Mouse (Mus musculus): ENCODE results near the gene Ltf. TPM values are rescaled to one million over a fixed set of nuclear protein-coding genes. Genes with fewer than 3 reads are reported as not detected.

Ltf gene
- total RNA-seq, 2 experiments from 2014 or later: 0.94 TPM; not detected in 1

- DNase-seq (ENCODE audit: low spot score in 2 of 2): no peak
- intact Hi-C loops (cut with DNase I): no loop called here
These were observed 61.7 kb downstream of the Ltf start for GRCm38 (mm10) chr9:111080801-111081200.

GRCm38 (mm10) chr9:111081765-111082164 is 62.7 kb downstream of the Ltf start:
- DNase-seq (ENCODE audit: low spot score in 2 of 2): no peak
- intact Hi-C loops (cut with DNase I): no loop called here

- DNase-seq (ENCODE audit: low spot score in 2 of 2): no peak
- intact Hi-C loops (cut with DNase I): no loop called here
These were observed 66.3 kb downstream of the Ltf start for GRCm38 (mm10) chr9:111085329-111085728.

- no peak for DNase-seq (ENCODE audit: low spot score in 2 of 2)
- intact Hi-C loops (cut with DNase I): no loop called here
These were observed 67.1 kb downstream of the Ltf start for GRCm38 (mm10) chr9:111086137-111086536.

- intact Hi-C loops (cut with DNase I): no loop called here
- DNase-seq (ENCODE audit: low spot score in 2 of 2): no peak
These were observed 68.0 kb downstream of the Ltf start for GRCm38 (mm10) chr9:111086995-111087606.

GRCm38 (mm10) chr9:111087960-111088359 is 68.9 kb downstream of the Ltf start:
- intact Hi-C loops (cut with DNase I): no loop called here
- no peak for DNase-seq (ENCODE audit: low spot score in 2 of 2)

GRCm38 (mm10) chr9:111088886-111089285 is 69.8 kb downstream of the Ltf start:
- intact Hi-C loops (cut with DNase I): no loop called here
- no peak for DNase-seq (ENCODE audit: low spot score in 2 of 2)

Other genes starting within 250 kb of the Ltf start
- not detected for gene Prss42, start 221.1 kb upstream of the Ltf start, total RNA-seq (2021)
- gene Prss44, start 205.3 kb upstream of the Ltf start, total RNA-seq (2021): not detected
- under 1 TPM in 1 of 2 experiments, not detected in 1; 0.12 TPM for gene Prss43, start 192.6 kb upstream of the Ltf start, total RNA-seq (2021)
- gene Prss45, start 184.7 kb upstream of the Ltf start, total RNA-seq (2021): under 1 TPM; 0.52 to 0.66 TPM
- gene Prss46, start 174.8 kb upstream of the Ltf start, total RNA-seq (2021): not detected
- gene Prss50, start 161.3 kb upstream of the Ltf start, total RNA-seq (2021): under 1 TPM; 0.48 to 0.72 TPM
- gene Als2cl, start 139.4 kb upstream of the Ltf start, total RNA-seq (2021): 10 to 100 TPM in 1 of 2 experiments, 1 to 10 TPM in 1; 6.9 to 13.7 TPM
- 1 to 10 TPM; 2.8 to 3.7 TPM for gene Tmie, start 139.2 kb upstream of the Ltf start, total RNA-seq (2021)
- gene Fam240a, start 102.4 kb upstream of the Ltf start, total RNA-seq (2021): not detected
- gene Tdgf1, start 73.1 kb upstream of the Ltf start, total RNA-seq (2021): under 1 TPM; 0.15 to 0.48 TPM
- gene Lrrc2, start 67.7 kb upstream of the Ltf start, total RNA-seq (2021): under 1 TPM; 0.32 to 0.93 TPM
- under 1 TPM in 1 of 2 experiments, not detected in 1; 0.64 TPM for gene Rtp3, start 28.7 kb upstream of the Ltf start, total RNA-seq (2021)
- under 1 TPM; 0.49 to 0.84 TPM for gene Ccrl2, start 38.2 kb downstream of the Ltf start, total RNA-seq (2021)
- 10 to 100 TPM; 37.1 to 47.9 TPM for gene Lrrfip2, start 98.3 kb downstream of the Ltf start, total RNA-seq (2021)